Mouse (Mus musculus) midbrain, embryonic 15.5 days (tissue): ENCODE data around the gene Cyp26a1. TPM values are rescaled to one million over a fixed set of nuclear protein-coding genes. Genes with fewer than 3 reads are reported as not detected.

Experiments
- polyA plus RNA-seq: library from polyadenylated mRNA; unstranded; fragments of >200 nt; fragmentation: Nextera tagmentation; extraction: Ambion mirVana; gene quantifications from 2 replicates; pipeline ENCODE4 v1.2.1, GENCODE M21; 2015

The Cyp26a1 gene
- polyA plus RNA-seq, 1 experiment from 2014 or later: not detected

Other genes starting within 250 kb of the Cyp26a1 start
- 19.6 and 22.1 TPM in 2 replicates for gene Exoc6, start 147.4 kb upstream of the Cyp26a1 start, polyA plus RNA-seq
- gene Cyp26c1, start 12.2 kb upstream of the Cyp26a1 start, polyA plus RNA-seq: not detected in 2 replicates